Mouse (Mus musculus) neural tube, embryonic 13.5 days (tissue): ENCODE results near the gene Enpp1. TPM values are rescaled to one million over a fixed set of nuclear protein-coding genes. Genes with fewer than 3 reads are reported as not detected.

Experiments used
- ATAC-seq: fragments of 200-750 bp; cut with Nextera tagmentation; 2 replicates; pipeline ENCODE4 v1.8.0; 2017; ENCODE audit warnings: low read depth, mild to moderate bottlenecking, moderate TSS enrichment, moderate library complexity
- H3K27ac ChIP-seq: fragments of 300-500 bp; sonication (generic); replicated peaks from 2 replicates; pipeline ENCODE4 v1.5.1; 2015; ENCODE audit warnings: moderate library complexity, mild to moderate bottlenecking, inconsistent platforms
- H3K27me3 ChIP-seq: fragments of 300-500 bp; sonication (generic); 2 replicates; pipeline ENCODE4 v1.6.1; 2015; ENCODE audit warnings: mild to moderate bottlenecking, inconsistent platforms
- H3K36me3 ChIP-seq: fragments of 300-500 bp; sonication (generic); 2 replicates; pipeline ENCODE4 v1.6.1; 2015; ENCODE audit warnings: mild to moderate bottlenecking, inconsistent platforms
- H3K4me1 ChIP-seq: fragments of 300-500 bp; sonication (generic); replicated peaks from 2 replicates; pipeline ENCODE4 v1.6.1; 2015; ENCODE audit warnings: inconsistent platforms
- H3K4me2 ChIP-seq: fragments of 300-500 bp; sonication (generic); 2 replicates; pipeline ENCODE4 v1.6.1; 2015; ENCODE audit warnings: inconsistent platforms, mild to moderate bottlenecking, moderate library complexity
- H3K4me3 ChIP-seq: fragments of 300-500 bp; sonication (generic); 2 replicates; pipeline ENCODE4 v1.5.1; 2015; ENCODE audit warnings: mild to moderate bottlenecking, inconsistent platforms
- H3K9ac ChIP-seq: fragments of 300-500 bp; sonication (generic); 2 replicates; pipeline ENCODE4 v1.6.1; 2015; ENCODE audit warnings: moderate library complexity, mild to moderate bottlenecking, inconsistent platforms
- H3K9me3 ChIP-seq: fragments of 300-500 bp; sonication (generic); 2 replicates; pipeline ENCODE4 v1.6.1; 2016; ENCODE audit warnings: inconsistent platforms
- WGBS: fragments of 180-500 bp; shearing (Covaris S2); methylation state at CpG from one replicate; pipeline ENCODE4 v1.1.7; 2015; 5-methylcytosine and 5-hydroxymethylcytosine counted together
- polyA plus RNA-seq: library from polyadenylated mRNA; unstranded; fragments of >200 nt; fragmentation: Nextera tagmentation; extraction: Ambion mirVana; gene quantifications from 2 replicates; pipeline ENCODE4 v1.2.1, GENCODE M21; 2015

Gene Enpp1
- polyA plus RNA-seq: 2.2 and 4.1 TPM in 2 replicates

- Histone ChIP-seq H3K4me1 (peaks cover 11% of the 10 kb centered on the region), H3K27me3 (peaks cover 32% of the 10 kb centered on the region), H3K4me2 (peak within 1 kb of the TSS; percentile 100), H3K9ac (peak within 1 kb of the TSS; percentile 75), H3K9me3 (no peaks in the 10 kb centered on the region), H3K36me3 (no peaks in the 10 kb centered on the region), H3K4me3 (peak within 1 kb of the TSS; percentile 67), H3K27ac (no peak within 1 kb of the TSS)
- peak; percentile 84 for ATAC-seq
- WGBS: under 1% methylated on average over 61 of the region's 79 CpGs
Observed at GRCm38 (mm10) chr10:24711480-24712366, at the start of gene Enpp1. Enpp1 (minus strand) TSS chr10:24712159.

- no peaks in the 10 kb centered on the region for H3K36me3 ChIP-seq
- no peaks in the 10 kb centered on the region for H3K27me3 ChIP-seq
- no peak overlapping the region for H3K9ac ChIP-seq
- peaks cover 10% of the 10 kb centered on the region for H3K4me1 ChIP-seq
- no peaks in the 10 kb centered on the region for H3K9me3 ChIP-seq
- ATAC-seq: no peak
- WGBS: 68% methylated on average over 8 of the region's 8 CpGs
- H3K27ac ChIP-seq: no peak overlapping the region
- no peak overlapping the region for H3K4me2 ChIP-seq
- H3K4me3 ChIP-seq: no peak overlapping the region
Observed at GRCm38 (mm10) chr10:24758326-24758915, 46.5 kb upstream of the Enpp1 start.

DNA sequence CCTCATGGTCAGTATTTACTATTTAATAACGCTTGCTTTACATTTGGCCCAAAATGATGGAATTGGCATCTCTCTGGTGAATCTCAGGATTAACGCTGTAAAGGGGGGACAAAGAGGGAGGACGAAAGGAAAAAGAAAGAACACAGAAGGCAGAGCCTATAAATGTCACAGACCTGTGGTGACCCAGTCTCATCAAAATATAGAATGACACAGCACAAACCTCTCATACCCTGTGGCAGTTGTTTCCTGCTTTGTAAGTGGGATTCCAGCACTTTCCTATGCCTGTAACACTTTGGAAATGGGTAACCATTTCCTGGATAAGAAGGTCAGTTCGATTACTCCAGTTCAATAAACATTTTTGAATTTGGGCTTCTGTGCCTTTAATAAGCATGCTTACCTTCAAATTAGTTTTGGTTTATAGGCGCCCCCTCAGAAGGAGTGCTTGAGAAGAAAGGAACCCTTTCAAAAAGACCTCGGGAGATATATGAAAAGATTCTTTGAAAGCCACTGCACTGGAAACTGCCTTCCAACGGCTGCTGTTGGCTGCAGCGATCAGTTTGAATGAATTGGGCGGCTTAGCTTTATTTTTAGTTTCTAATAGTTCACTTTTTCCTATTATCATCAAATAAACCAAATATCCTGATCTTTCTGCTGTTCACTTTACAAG lies 43.0 kb upstream of the Enpp1 start:
- WGBS: 32% methylated on average over 9 of the region's 9 CpGs
- ATAC-seq: no peak
- Histone ChIP-seq H3K27me3 (no peaks in the 10 kb centered on the region), H3K9me3 (no peaks in the 10 kb centered on the region), H3K36me3 (no peaks in the 10 kb centered on the region), H3K4me2 (peak overlapping the region; percentile 38), H3K4me3 (peak overlapping the region; percentile 10; the same call in 1 of the 2 replicates), H3K9ac (no peak overlapping the region), H3K27ac (no peak overlapping the region), H3K4me1 (peaks cover 10% of the 10 kb centered on the region)

DNA sequence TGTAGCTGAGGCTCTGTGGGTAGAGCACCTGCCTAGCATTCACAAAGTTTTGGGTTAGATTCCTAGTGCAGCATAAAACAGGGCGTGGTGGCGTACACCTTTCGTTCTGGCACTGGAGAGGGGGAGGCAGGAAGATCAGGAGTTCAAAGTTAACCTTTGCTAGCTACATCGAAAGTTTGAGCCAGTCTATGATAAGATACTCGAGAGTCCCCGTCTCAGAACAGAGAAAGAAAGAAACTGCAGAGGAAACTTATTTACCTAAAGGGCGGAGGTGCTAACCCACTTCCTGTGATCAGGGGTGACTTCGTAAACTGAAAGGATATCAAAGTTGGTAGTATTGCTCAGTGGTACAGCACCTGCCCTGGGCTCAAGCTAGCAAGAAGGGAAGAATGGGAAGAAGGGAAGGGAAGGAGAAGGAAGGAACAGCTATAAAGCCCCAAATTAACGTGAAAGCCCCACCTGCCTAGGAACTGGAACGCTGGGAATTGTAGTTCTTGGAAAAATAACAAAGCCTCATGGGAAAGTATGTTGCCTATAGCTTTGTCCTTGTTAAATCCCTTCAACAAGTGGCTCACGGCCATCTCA lies 42.4 kb upstream of the Enpp1 start:
- 55% methylated on average over 11 of the region's 11 CpGs for WGBS
- Histone ChIP-seq H3K9ac (no peak overlapping the region), H3K4me1 (peaks cover 10% of the 10 kb centered on the region), H3K27me3 (no peaks in the 10 kb centered on the region), H3K4me2 (peak overlapping the region; percentile 38), H3K9me3 (no peaks in the 10 kb centered on the region), H3K4me3 (peak overlapping the region; percentile 10; the same call in 1 of the 2 replicates), H3K36me3 (no peaks in the 10 kb centered on the region), H3K27ac (no peak overlapping the region)
- no peak for ATAC-seq

- ATAC-seq: no peak
- H3K4me1 ChIP-seq: peaks cover 10% of the 10 kb centered on the region
- no peaks in the 10 kb centered on the region for H3K9me3 ChIP-seq
- H3K36me3 ChIP-seq: no peaks in the 10 kb centered on the region
- no peaks in the 10 kb centered on the region for H3K27me3 ChIP-seq
- H3K27ac ChIP-seq: no peak overlapping the region
- peak overlapping the region; percentile 38; the same call in 1 of the 2 replicates for H3K4me2 ChIP-seq
- H3K4me3 ChIP-seq: no peak overlapping the region
- H3K9ac ChIP-seq: no peak overlapping the region
- WGBS: 76% methylated on average over 16 of the region's 16 CpGs
Observed at GRCm38 (mm10) chr10:24753536-24754250, 41.7 kb upstream of the Enpp1 start.

- no peaks in the 10 kb centered on the region for H3K36me3 ChIP-seq
- no peak overlapping the region for H3K9ac ChIP-seq
- H3K4me3 ChIP-seq: no peak overlapping the region
- WGBS: 67% methylated on average over 12 of the region's 13 CpGs
- H3K4me2 ChIP-seq: no peak overlapping the region
- H3K27ac ChIP-seq: no peak overlapping the region
- ATAC-seq: no peak
- H3K9me3 ChIP-seq: no peaks in the 10 kb centered on the region
- H3K4me1 ChIP-seq: no peaks in the 10 kb centered on the region; the same call in 1 of the 2 replicates
- no peaks in the 10 kb centered on the region for H3K27me3 ChIP-seq
Observed at GRCm38 (mm10) chr10:24742950-24743487, 31.1 kb upstream of the Enpp1 start.

DNA sequence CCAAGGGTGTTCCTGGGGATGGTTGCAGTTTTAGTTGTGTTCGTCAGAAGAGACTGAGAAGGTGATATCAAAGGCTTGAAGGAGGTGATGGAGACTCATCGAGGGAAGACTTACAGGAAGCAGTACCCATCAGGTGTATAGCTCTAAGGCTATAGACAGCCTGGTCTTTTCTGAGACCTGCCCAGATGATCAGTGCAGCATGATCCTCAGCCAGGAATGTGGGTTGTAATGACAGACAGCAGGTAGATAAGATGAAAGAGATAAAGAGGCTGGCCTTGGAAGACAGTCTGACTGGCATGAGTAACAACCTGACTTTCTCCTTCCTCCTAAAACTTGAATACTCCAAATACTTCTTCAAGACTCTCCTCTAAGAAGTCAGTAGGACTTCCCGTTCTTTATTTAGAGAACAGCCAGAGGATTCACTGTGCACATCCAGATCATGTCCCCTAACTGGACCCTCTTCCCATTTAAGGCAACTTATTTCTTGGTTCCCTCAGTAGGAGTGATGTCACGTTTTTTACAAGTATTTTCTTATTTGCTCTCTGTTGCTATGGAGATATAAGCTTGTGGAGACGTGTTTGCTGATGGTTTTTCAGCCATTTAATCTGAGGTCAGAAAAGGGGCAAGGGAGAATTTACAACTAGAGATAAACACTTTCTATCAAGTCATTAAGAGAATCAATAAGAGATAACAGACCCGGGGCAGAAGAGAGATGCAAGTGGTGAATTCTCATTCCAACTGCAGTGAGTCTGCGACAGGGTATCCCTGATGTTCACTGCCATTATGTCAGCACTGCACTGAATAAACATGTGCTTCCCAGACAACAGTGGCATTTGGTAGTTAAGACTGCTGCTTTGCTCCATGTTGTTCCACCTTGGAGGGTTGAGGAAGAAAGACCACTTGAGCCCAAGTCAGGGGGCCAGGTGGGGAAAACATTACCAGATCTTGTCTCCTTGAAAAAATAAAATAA lies 29.6 kb upstream of the Enpp1 start:
- H3K4me2 ChIP-seq: no peak overlapping the region
- H3K4me3 ChIP-seq: no peak overlapping the region
- no peak for ATAC-seq
- H3K27ac ChIP-seq: no peak overlapping the region
- no peaks in the 10 kb centered on the region; the same call in 1 of the 2 replicates for H3K4me1 ChIP-seq
- WGBS: 68% methylated on average over 7 of the region's 7 CpGs
- H3K9me3 ChIP-seq: no peaks in the 10 kb centered on the region
- no peaks in the 10 kb centered on the region for H3K27me3 ChIP-seq
- H3K9ac ChIP-seq: no peak overlapping the region
- no peaks in the 10 kb centered on the region for H3K36me3 ChIP-seq

- no peak for ATAC-seq
- Histone ChIP-seq H3K27ac (no peak overlapping the region), H3K27me3 (no peaks in the 10 kb centered on the region), H3K4me3 (no peak overlapping the region), H3K9ac (no peak overlapping the region), H3K4me2 (no peak overlapping the region), H3K36me3 (no peaks in the 10 kb centered on the region), H3K9me3 (peaks cover 3% of the 10 kb centered on the region; the same call in 1 of the 2 replicates), H3K4me1 (no peaks in the 10 kb centered on the region; the same call in 1 of the 2 replicates)
- WGBS: 88% methylated on average over 2 of the region's 2 CpGs
Observed at GRCm38 (mm10) chr10:24739171-24739570, 27.2 kb upstream of the Enpp1 start.

DNA sequence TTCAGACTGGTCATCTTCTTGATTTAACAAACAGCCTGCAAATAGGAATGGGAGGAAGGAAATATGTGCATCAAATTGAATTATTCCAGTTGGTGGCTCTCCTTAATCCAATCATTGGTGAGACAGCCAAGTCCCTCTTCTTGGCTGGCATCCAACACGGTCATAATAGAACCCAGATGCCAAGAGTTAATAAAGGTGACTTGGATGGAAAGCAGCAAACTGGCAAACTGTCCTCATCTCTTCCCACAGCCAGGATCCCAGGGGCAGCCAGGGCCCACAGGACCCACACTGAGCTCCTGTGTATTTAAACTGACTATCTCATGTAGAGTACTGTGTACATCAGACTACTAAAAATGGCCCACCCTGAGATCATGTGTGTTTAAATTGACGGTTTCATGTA lies 26.5 kb upstream of the Enpp1 start:
- Histone ChIP-seq H3K27me3 (no peaks in the 10 kb centered on the region), H3K4me1 (no peaks in the 10 kb centered on the region; the same call in 1 of the 2 replicates), H3K9me3 (peaks cover 3% of the 10 kb centered on the region; the same call in 1 of the 2 replicates), H3K36me3 (no peaks in the 10 kb centered on the region), H3K9ac (no peak overlapping the region), H3K4me2 (no peak overlapping the region), H3K4me3 (no peak overlapping the region), H3K27ac (no peak overlapping the region)
- WGBS: 85% methylated on average over 2 of the region's 2 CpGs
- ATAC-seq: no peak

GRCm38 (mm10) chr10:24735027-24735777 lies 23.2 kb upstream of the Enpp1 start:
- no peak overlapping the region for H3K4me3 ChIP-seq
- WGBS: 91% methylated on average over 5 of the region's 5 CpGs
- peaks cover 10% of the 10 kb centered on the region for H3K4me1 ChIP-seq
- no peak overlapping the region for H3K4me2 ChIP-seq
- no peaks in the 10 kb centered on the region for H3K36me3 ChIP-seq
- peaks cover 3% of the 10 kb centered on the region; the same call in 1 of the 2 replicates for H3K9me3 ChIP-seq
- no peaks in the 10 kb centered on the region for H3K27me3 ChIP-seq
- no peak overlapping the region for H3K9ac ChIP-seq
- H3K27ac ChIP-seq: no peak overlapping the region
- ATAC-seq: no peak
